Mouse (Mus musculus) erythroblast, embryonic 14.5 days (primary cell): ENCODE results near the gene Gucy2e.

Experiments
- GATA1 ChIP-seq: IDR thresholded peaks from 2 replicates; pipeline ENCODE4 v1.6.1; 2012; ENCODE audit warnings: low read length, inconsistent platforms, mixed read lengths
- TAL1 ChIP-seq: IDR thresholded peaks from 3 replicates; pipeline ENCODE4 v1.6.1; 2012; ENCODE audit warnings: low read length, inconsistent platforms, mixed read lengths

DNA sequence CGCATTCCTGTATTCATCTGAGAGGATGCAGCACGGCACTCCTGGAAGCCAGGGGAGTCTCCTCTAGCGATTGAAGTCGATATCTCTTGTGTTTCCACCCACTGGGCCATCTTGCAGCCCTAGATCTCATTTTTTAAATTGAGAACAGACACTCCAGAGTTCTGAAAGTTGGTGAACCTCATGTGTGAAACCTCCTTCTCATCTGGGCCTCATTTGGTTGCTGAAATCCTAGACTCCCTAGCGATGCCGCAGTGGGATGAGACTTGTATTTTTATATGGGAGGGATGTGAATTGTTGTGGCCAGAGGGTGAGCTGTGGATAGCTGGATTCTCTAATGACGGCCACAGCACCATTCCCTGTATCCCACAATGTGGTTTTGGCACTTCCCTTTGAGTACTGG, 15.1 kb upstream of the Gucy2e start:
- TF ChIP-seq TAL1 (no peak), GATA1 (no peak)
